Mouse (Mus musculus): Measurements from ENCODE around the gene Fkbp3.
"Not testable (repeated sequence)": the region's sequence is repeated elsewhere in the genome, so short reads cannot be mapped to it uniquely, and the experiment has no call there.

Gene Fkbp3

GRCm38 (mm10) chr12:65073611-65074178 is at the start of gene Fkbp3:
TSS of gene Fkbp3 (minus strand) at chr12:65074007.
- ATAC-seq (ENCODE audit: insufficient number of reproducible peaks, low FRiP score, low TSS enrichment): peak; percentile 88

GRCm38 (mm10) chr12:65119451-65119850 is 45.6 kb upstream of the Fkbp3 start:
- ATAC-seq (ENCODE audit: insufficient number of reproducible peaks, low FRiP score, low TSS enrichment): no peak

- no peak for ATAC-seq (ENCODE audit: insufficient number of reproducible peaks, low FRiP score, low TSS enrichment)
Observed at GRCm38 (mm10) chr12:65118968-65119367, 45.2 kb upstream of the Fkbp3 start.

GRCm38 (mm10) chr12:65114978-65115377 is 41.2 kb upstream of the Fkbp3 start:
- ATAC-seq (ENCODE audit: insufficient number of reproducible peaks, low FRiP score, low TSS enrichment): not testable (repeated sequence)

- ATAC-seq (ENCODE audit: insufficient number of reproducible peaks, low FRiP score, low TSS enrichment): no peak
Observed at GRCm38 (mm10) chr12:65113925-65114324, 40.1 kb upstream of the Fkbp3 start.

GRCm38 (mm10) chr12:65112811-65113210 is 39.0 kb upstream of the Fkbp3 start:
- ATAC-seq (ENCODE audit: insufficient number of reproducible peaks, low FRiP score, low TSS enrichment): no peak

- no peak for ATAC-seq (ENCODE audit: insufficient number of reproducible peaks, low FRiP score, low TSS enrichment)
Observed at GRCm38 (mm10) chr12:65111503-65111902, 37.7 kb upstream of the Fkbp3 start.

- ATAC-seq (ENCODE audit: insufficient number of reproducible peaks, low FRiP score, low TSS enrichment): no peak
Observed at GRCm38 (mm10) chr12:65108746-65109145, 34.9 kb upstream of the Fkbp3 start.

GRCm38 (mm10) chr12:65076906-65077305 is 3.1 kb upstream of the Fkbp3 start:
- ATAC-seq (ENCODE audit: insufficient number of reproducible peaks, low FRiP score, low TSS enrichment): no peak

- ATAC-seq (ENCODE audit: insufficient number of reproducible peaks, low FRiP score, low TSS enrichment): no peak
Observed at GRCm38 (mm10) chr12:65075733-65076310, 2.0 kb upstream of the Fkbp3 start.

GRCm38 (mm10) chr12:65075085-65075732 is 1.4 kb upstream of the Fkbp3 start, which contains the start of gene Fancm:
TSS of gene Fancm (plus strand) at chr12:65075603.
- peak; percentile 59 for ATAC-seq (ENCODE audit: insufficient number of reproducible peaks, low FRiP score, low TSS enrichment)

GRCm38 (mm10) chr12:65074651-65075050 is 844 bp upstream of the Fkbp3 start:
- ATAC-seq (ENCODE audit: insufficient number of reproducible peaks, low FRiP score, low TSS enrichment): no peak

GRCm38 (mm10) chr12:65072911-65073610 is 746 bp downstream of the Fkbp3 start:
- ATAC-seq (ENCODE audit: insufficient number of reproducible peaks, low FRiP score, low TSS enrichment): no peak

- no peak for ATAC-seq (ENCODE audit: insufficient number of reproducible peaks, low FRiP score, low TSS enrichment)
Observed at GRCm38 (mm10) chr12:65068409-65068808, 5.4 kb downstream of the Fkbp3 start.

- no peak for ATAC-seq (ENCODE audit: insufficient number of reproducible peaks, low FRiP score, low TSS enrichment)
Observed at GRCm38 (mm10) chr12:65066234-65066633, 7.6 kb downstream of the Fkbp3 start.

GRCm38 (mm10) chr12:65065241-65065640 is 8.6 kb downstream of the Fkbp3 start:
- no peak for ATAC-seq (ENCODE audit: insufficient number of reproducible peaks, low FRiP score, low TSS enrichment)

- ATAC-seq (ENCODE audit: insufficient number of reproducible peaks, low FRiP score, low TSS enrichment): no peak
Observed at GRCm38 (mm10) chr12:65061082-65061481, 12.7 kb downstream of the Fkbp3 start.

- no peak for ATAC-seq (ENCODE audit: insufficient number of reproducible peaks, low FRiP score, low TSS enrichment)
Observed at GRCm38 (mm10) chr12:65058203-65058602, 15.6 kb downstream of the Fkbp3 start.

GRCm38 (mm10) chr12:65048799-65049198 is 25.0 kb downstream of the Fkbp3 start:
- ATAC-seq (ENCODE audit: insufficient number of reproducible peaks, low FRiP score, low TSS enrichment): no peak

- no peak for ATAC-seq (ENCODE audit: insufficient number of reproducible peaks, low FRiP score, low TSS enrichment)
Observed at GRCm38 (mm10) chr12:65037546-65037937, 36.3 kb downstream of the Fkbp3 start.

GRCm38 (mm10) chr12:65036892-65037545 is 36.8 kb downstream of the Fkbp3 start:
- ATAC-seq (ENCODE audit: insufficient number of reproducible peaks, low FRiP score, low TSS enrichment): no peak
